24 mouse cellular contexts compared by ENCODE assay signal in genomic region chr13:54102061-54102460, GRCm38 (mm10). TPM values are rescaled to one million over a fixed set of nuclear protein-coding genes. Genes with fewer than 3 reads are reported as not detected.
"Had no signal": no experiment of that assay in that cellular context is flagged by ENCODE, and none has a peak within 500 bp of the region (broad histone marks: within the 10 kb centered on the region; RNA-seq: fewer than 3 reads in every experiment).

No protein-coding gene starts in this region.

- H3K4me2 ChIP-seq: kidney, embryonic 15.5 days; liver, embryonic 13.5 days; lung, embryonic 14.5 days; midbrain, embryonic 13.5 days; neural tube, embryonic 12.5 days; neural tube, embryonic 15.5 days had no signal

- H3K9ac ChIP-seq: kidney, embryonic 15.5 days; liver, embryonic 13.5 days; lung, embryonic 14.5 days; midbrain, embryonic 13.5 days; neural tube, embryonic 12.5 days; neural tube, embryonic 15.5 days had no signal

- H3K9me3 ChIP-seq: kidney, embryonic 15.5 days; liver, embryonic 13.5 days; midbrain, embryonic 13.5 days; neural tube, embryonic 12.5 days; neural tube, embryonic 15.5 days had no signal

- DNase-seq: kidney, adult 11 months; kidney, adult 8-10 months; kidney, postnatal 14 days; kidney, postnatal 4 days; layer of hippocampus, adult 9-11 months; layer of hippocampus, postnatal 36 days; liver, embryonic 13.5 days; lung, embryonic 14.5 days; right cerebral cortex, adult 18-20 months; right cerebral cortex, postnatal 14 days; right cerebral cortex, postnatal 4 days; thymus, adult 2 months; thymus, postnatal 14 days had no signal

- H3K27ac ChIP-seq: kidney, embryonic 15.5 days; liver, embryonic 13.5 days; macrophage; midbrain, embryonic 13.5 days; neural tube, embryonic 12.5 days; neural tube, embryonic 15.5 days; stomach, postnatal 0 days had no signal

- H3K4me3 ChIP-seq: kidney, embryonic 15.5 days; left cerebral cortex, adult 2 months; liver, embryonic 13.5 days; midbrain, embryonic 13.5 days; neural tube, embryonic 12.5 days; neural tube, embryonic 15.5 days had no signal

- ATAC-seq: midbrain, embryonic 13.5 days had no signal

- H3K4me1 ChIP-seq: kidney, embryonic 15.5 days; neural tube, embryonic 12.5 days; neural tube, embryonic 15.5 days had no signal

- H3K27me3 ChIP-seq: kidney, embryonic 15.5 days; liver, embryonic 13.5 days; midbrain, embryonic 13.5 days; neural tube, embryonic 12.5 days; neural tube, embryonic 15.5 days had no signal

RNA-seq across cellular contexts. Expression of gene Drd1, which starts 46.6 kb away (rescaled TPM):
- total RNA-seq: liver, adult 2 months; megakaryocyte, adult 5-6 weeks had no signal
- polyA plus RNA-seq: limb, embryonic 11.5 days; liver, adult 2 months; liver, embryonic 13.5 days; liver, embryonic 16.5 days had no signal
